Mouse (Mus musculus): ENCODE results near the gene Zmym5.
"Not testable (repeated sequence)": the region's sequence is repeated elsewhere in the genome, so short reads cannot be mapped to it uniquely, and the experiment has no call there.

Zmym5 gene

GRCm38 (mm10) chr14:56811701-56812339, at the start of gene Zmym5:
TSS of gene Zmym5 (minus strand) at chr14:56811716.
- peak; percentile 88 for DNase-seq (ENCODE audit: low spot score)

- peak; percentile 41 for DNase-seq (ENCODE audit: low spot score)
Observed at GRCm38 (mm10) chr14:56849681-56850080, 38.2 kb upstream of the Zmym5 start.

GRCm38 (mm10) chr14:56848322-56848721, 36.8 kb upstream of the Zmym5 start:
- no peak for DNase-seq (ENCODE audit: low spot score)

GRCm38 (mm10) chr14:56844507-56844906, 33.0 kb upstream of the Zmym5 start:
- DNase-seq (ENCODE audit: low spot score) = no peak

- no peak for DNase-seq (ENCODE audit: low spot score)
Observed at GRCm38 (mm10) chr14:56844033-56844432, 32.5 kb upstream of the Zmym5 start.

GRCm38 (mm10) chr14:56834576-56834975, 23.1 kb upstream of the Zmym5 start:
- DNase-seq (ENCODE audit: low spot score) = not testable (repeated sequence)

GRCm38 (mm10) chr14:56833211-56833610, 21.7 kb upstream of the Zmym5 start:
- DNase-seq (ENCODE audit: low spot score) = peak; percentile 59

- peak; percentile 57 for DNase-seq (ENCODE audit: low spot score)
Observed at GRCm38 (mm10) chr14:56832563-56833113, 21.1 kb upstream of the Zmym5 start.

GRCm38 (mm10) chr14:56832147-56832546, 20.6 kb upstream of the Zmym5 start:
- DNase-seq (ENCODE audit: low spot score) = no peak

GRCm38 (mm10) chr14:56830491-56831045, 19.1 kb upstream of the Zmym5 start:
- no peak for DNase-seq (ENCODE audit: low spot score)

GRCm38 (mm10) chr14:56824562-56824961, 13.0 kb upstream of the Zmym5 start:
- no peak for DNase-seq (ENCODE audit: low spot score)

GRCm38 (mm10) chr14:56817616-56818015, 6.1 kb upstream of the Zmym5 start:
- no peak for DNase-seq (ENCODE audit: low spot score)

- no peak for DNase-seq (ENCODE audit: low spot score)
Observed at GRCm38 (mm10) chr14:56817131-56817530, 5.6 kb upstream of the Zmym5 start.

GRCm38 (mm10) chr14:56816541-56816940, 5.0 kb upstream of the Zmym5 start:
- no peak for DNase-seq (ENCODE audit: low spot score)

GRCm38 (mm10) chr14:56812520-56813036, 1.1 kb upstream of the Zmym5 start:
- DNase-seq (ENCODE audit: low spot score) = peak; percentile 82

- DNase-seq (ENCODE audit: low spot score) = peak; percentile 33
Observed at GRCm38 (mm10) chr14:56810781-56811690, 480 bp downstream of the Zmym5 start.

- peak; percentile 29 for DNase-seq (ENCODE audit: low spot score)
Observed at GRCm38 (mm10) chr14:56793243-56793642, 18.3 kb downstream of the Zmym5 start.

GRCm38 (mm10) chr14:56784575-56784974, 26.9 kb downstream of the Zmym5 start:
- DNase-seq (ENCODE audit: low spot score) = no peak

- no peak for DNase-seq (ENCODE audit: low spot score)
Observed at GRCm38 (mm10) chr14:56778933-56779300, 32.6 kb downstream of the Zmym5 start.

GRCm38 (mm10) chr14:56778200-56778932, 33.1 kb downstream of the Zmym5 start, which contains the start of gene Pspc1:
TSS of gene Pspc1 (minus strand) at chr14:56778316.
- peak; percentile 97 for DNase-seq (ENCODE audit: low spot score)

GRCm38 (mm10) chr14:56777360-56778136, 34.0 kb downstream of the Zmym5 start:
- DNase-seq (ENCODE audit: low spot score) = peak; percentile 66

Measured in urinary bladder, postnatal 14 days (tissue).